ENCODE assay signal across 8 mouse cellular contexts in the genomic region with DNA sequence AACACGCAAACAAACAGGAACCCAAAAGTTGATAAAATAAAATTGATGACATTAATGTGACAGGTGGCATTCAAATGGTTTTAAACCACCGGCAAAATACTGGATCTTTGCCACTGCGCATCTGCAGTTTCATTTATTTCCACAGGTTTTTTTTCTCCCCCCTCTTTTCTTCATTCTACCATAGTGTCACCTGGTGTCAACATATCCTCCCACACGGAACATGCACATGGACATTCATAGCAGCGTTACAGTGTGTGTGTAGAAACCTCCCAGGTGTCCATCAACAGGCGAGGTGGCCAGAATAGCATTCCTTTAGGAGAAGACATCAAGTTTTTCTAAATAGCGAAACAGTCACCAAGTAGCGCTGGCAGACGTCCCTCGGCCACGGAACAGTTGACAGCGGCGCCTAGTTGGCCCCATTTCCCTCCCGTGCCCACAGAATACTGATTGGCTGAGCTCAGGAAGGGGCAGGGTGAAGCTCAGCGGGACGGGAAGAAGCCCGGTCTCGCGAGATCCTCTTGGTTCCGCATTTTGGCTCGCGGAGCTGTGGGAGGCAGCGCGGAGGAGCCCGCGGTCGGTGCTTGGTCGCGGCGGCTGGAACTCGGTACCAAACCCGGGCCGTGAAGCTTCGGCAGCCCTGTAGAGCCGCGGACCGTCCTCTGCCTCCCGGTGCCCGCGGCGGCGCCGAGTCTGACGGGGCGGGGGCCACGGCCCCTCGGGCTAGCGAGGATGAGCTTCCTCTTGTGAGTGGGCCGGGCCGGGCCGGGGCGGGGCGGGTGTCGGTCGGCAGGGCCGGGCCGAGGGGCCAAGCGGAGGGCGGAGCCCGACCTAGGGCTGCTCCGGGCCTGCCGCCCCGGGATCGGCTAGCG. TPM values are rescaled to one million over a fixed set of nuclear protein-coding genes. Genes with fewer than 3 reads are reported as not detected.
DNase-seq lines count a peak whose midpoint lies in the region; ATAC-seq and TF ChIP-seq lines count a peak whose summit lies in the region.

A gene (minus strand): TSS at position 384 of the 869 bp plus-strand sequence.
A gene (plus strand): TSS at position 492 of the 869 bp plus-strand sequence.

- TF ChIP-seq CTCF in cortical plate, adult 2 months (IDR thresholded peaks at IDR 0.05; ENCODE audit: extremely low read depth, insufficient read depth, low read length): no peak

- peaks cover 30% of the 10 kb centered on the region for H3K36me3 ChIP-seq in megakaryocyte, embryonic 14.5 days (replicated peaks; ENCODE audit: low read length)

- peak; percentile 92 for DNase-seq in gastrocnemius, adult 8-10 months (ENCODE audit: low spot score in 2 of 2)
- DNase-seq in hindlimb bud, embryonic 11.5 days (ENCODE audit: extremely low spot score, low read depth, low spot score): peak; percentile 83
- DNase-seq in left cerebral cortex, adult 8-10 months (ENCODE audit: low spot score in 2 of 2): peak; percentile 86 to 93
- DNase-seq in right cerebral cortex, postnatal 10 days (ENCODE audit: low spot score in 2 of 2): peak; percentile 97
- peak; percentile 89 for DNase-seq in urinary bladder, postnatal 25 days (ENCODE audit: low spot score)

- peak within 1 kb of the TSS; percentile 37 for H3K4me3 ChIP-seq in cortical plate, adult 2 months (ENCODE audit: insufficient read depth, low read length)
- peak within 1 kb of the TSS; percentile 97 for H3K4me3 ChIP-seq in megakaryocyte, embryonic 14.5 days (replicated peaks)

- peak; percentile 96 for ATAC-seq in activated CD4-positive, CD25-positive, alpha-beta regulatory T cell, adult 4 months

- TF ChIP-seq POLR2A in cortical plate, adult 2 months (IDR thresholded peaks at IDR 0.05; ENCODE audit: extremely low read depth, insufficient read depth, low read length): peak; percentile 90

- H3K9me3 ChIP-seq in megakaryocyte, embryonic 14.5 days: no peaks in the 10 kb centered on the region

- H3K27me3 ChIP-seq in megakaryocyte, embryonic 14.5 days (replicated peaks): no peaks in the 10 kb centered on the region

- peak within 1 kb of the TSS; percentile 72 for H3K27ac ChIP-seq in cortical plate, adult 2 months (ENCODE audit: insufficient read depth, low read length)

- H3K4me1 ChIP-seq in cortical plate, adult 2 months (ENCODE audit: control insufficient read depth, insufficient read depth, low read length): peaks cover 2% of the 10 kb centered on the region; the same call in 1 of the 2 replicates
- H3K4me1 ChIP-seq in megakaryocyte, embryonic 14.5 days: peaks cover 51% of the 10 kb centered on the region

RNA-seq across cellular contexts. Expression of the first gene that starts in this region (rescaled TPM):
- polyA plus RNA-seq in activated CD4-positive, CD25-positive, alpha-beta regulatory T cell, adult 4 months (2017; shearing (Covaris generic)): 100 to 1,000 TPM; 124 to 145 TPM
- polyA plus RNA-seq in cortical plate, adult 2 months (2012; rRNA removed): 6.4 and 7.6 TPM in 2 replicates
- total RNA-seq in gastrocnemius, adult 8-10 months (2022): 1 to 10 TPM; 2.9 to 4.7 (median 3.2) TPM
- total RNA-seq in left cerebral cortex, adult 8-10 months (2022): 1 to 10 TPM; 5.3 to 8.7 (median 7.0) TPM
- 17.8 and 30.5 TPM in 2 replicates for polyA plus RNA-seq in megakaryocyte, embryonic 14.5 days (2012; ENCODE audit: insufficient read depth, low replicate concordance)

RNA-seq across cellular contexts. Expression of the second gene that starts in this region (rescaled TPM):
- 10 to 100 TPM; 66.3 to 74.8 TPM for polyA plus RNA-seq in activated CD4-positive, CD25-positive, alpha-beta regulatory T cell, adult 4 months (2017; shearing (Covaris generic))
- 16.2 and 18.6 TPM in 2 replicates for polyA plus RNA-seq in cortical plate, adult 2 months (2012; rRNA removed)
- 10 to 100 TPM in 1 of 4 experiments, 1 to 10 TPM in 3; 7.8 to 10.0 (median 8.7) TPM for total RNA-seq in gastrocnemius, adult 8-10 months (2022)
- 10 to 100 TPM; 16.8 to 22.9 (median 17.5) TPM for total RNA-seq in left cerebral cortex, adult 8-10 months (2022)
- 20.8 and 26.9 TPM in 2 replicates for polyA plus RNA-seq in megakaryocyte, embryonic 14.5 days (2012; ENCODE audit: insufficient read depth, low replicate concordance)

Comparison
In these comparisons a context has a peak if more than half of its experiments do, and no peak if none do; other contexts are left out.
1. Peak in every context shown above with its lines: DNase-seq, ATAC-seq, H3K4me3 ChIP-seq and H3K27ac ChIP-seq.